In genomic region chr5:103560546-103560945, GRCm38 (mm10) we compare ENCODE assay signal across 24 mouse cellular contexts.
DNase-seq lines count a peak whose midpoint lies in the region; ATAC-seq lines count a peak whose summit lies in the region.
"Had no signal": no experiment of that assay in that cellular context is flagged by ENCODE, and none has a peak within 500 bp of the region (broad histone marks: within the 10 kb centered on the region; RNA-seq: fewer than 3 reads in every experiment).

No protein-coding gene starts in this region.

- ATAC-seq in kidney, embryonic 14.5 days (ENCODE audit: low FRiP score, low TSS enrichment), result no peak
- no peak for ATAC-seq in hindbrain, embryonic 16.5 days
- ATAC-seq: forebrain, embryonic 14.5 days had no signal

- H3K36me3 ChIP-seq in kidney, embryonic 14.5 days (ENCODE audit: control insufficient read depth, insufficient read depth, low read length), result peaks cover 85% of the 10 kb centered on the region
- H3K36me3 ChIP-seq in hindbrain, embryonic 16.5 days (ENCODE audit: control insufficient read depth, insufficient read depth, low read length), result no peaks in the 10 kb centered on the region

- WGBS in kidney, embryonic 14.5 days, result 89% methylated on average over 9 of the region's 9 CpGs
- WGBS in hindbrain, embryonic 16.5 days, result 96% methylated on average over 9 of the region's 9 CpGs

- H3K9ac ChIP-seq in kidney, embryonic 14.5 days (ENCODE audit: low read depth, low read length), result no peak overlapping the region
- no peak overlapping the region for H3K9ac ChIP-seq in hindbrain, embryonic 16.5 days (ENCODE audit: low read depth, low read length)
- H3K9ac ChIP-seq: embryonic facial prominence, embryonic 13.5 days; embryonic facial prominence, embryonic 15.5 days; forebrain, embryonic 12.5 days had no signal

- peak; percentile 20 for DNase-seq in kidney, adult 18-20 months
- no peak for DNase-seq in kidney, postnatal 4 days
- peak; percentile 54 to 56 for DNase-seq in kidney, adult 8-10 months
- peak; percentile 34 for DNase-seq in kidney, postnatal 14 days
- peak; percentile 25 to 63 for DNase-seq in kidney, postnatal 25 days
- no peak for DNase-seq in ovary, adult 18-20 months (ENCODE audit: low spot score)
- DNase-seq: adrenal gland, adult 2 months; adrenal gland, postnatal 10 days; adrenal gland, postnatal 25 days; cerebellum, adult 11 months; cerebellum, adult 18-20 months; cerebellum, adult 8-10 months; cerebellum, adult 9-11 months; cerebellum, postnatal 14 days; cerebellum, postnatal 36 days; embryo, embryonic 11 days had no signal

- no peak overlapping the region for H3K27ac ChIP-seq in kidney, embryonic 14.5 days (ENCODE audit: low read depth, low read length)
- no peak overlapping the region for H3K27ac ChIP-seq in hindbrain, embryonic 16.5 days (ENCODE audit: low read depth, low read length)
- H3K27ac ChIP-seq: embryonic facial prominence, embryonic 13.5 days; embryonic facial prominence, embryonic 15.5 days; forebrain, embryonic 10.5 days; forebrain, embryonic 12.5 days had no signal

- H3K4me1 ChIP-seq in kidney, embryonic 14.5 days (ENCODE audit: control insufficient read depth, insufficient read depth, low read length), result no peaks in the 10 kb centered on the region
- H3K4me1 ChIP-seq in hindbrain, embryonic 16.5 days (ENCODE audit: control insufficient read depth, insufficient read depth, low read depth, low read length), result no peaks in the 10 kb centered on the region
- H3K4me1 ChIP-seq: embryonic facial prominence, embryonic 13.5 days; embryonic facial prominence, embryonic 15.5 days; forebrain, embryonic 10.5 days; forebrain, embryonic 12.5 days had no signal

- no peaks in the 10 kb centered on the region for H3K9me3 ChIP-seq in kidney, embryonic 14.5 days (ENCODE audit: control insufficient read depth, low read length)
- H3K9me3 ChIP-seq in hindbrain, embryonic 16.5 days (ENCODE audit: control insufficient read depth, low read length), result no peaks in the 10 kb centered on the region
- H3K9me3 ChIP-seq: embryonic facial prominence, embryonic 13.5 days; embryonic facial prominence, embryonic 15.5 days; forebrain, embryonic 10.5 days; forebrain, embryonic 12.5 days had no signal

- no peak overlapping the region for H3K4me2 ChIP-seq in kidney, embryonic 14.5 days (replicated peaks; ENCODE audit: low read depth, low read length)
- no peak overlapping the region for H3K4me2 ChIP-seq in hindbrain, embryonic 16.5 days (ENCODE audit: low read length)
- H3K4me2 ChIP-seq: embryonic facial prominence, embryonic 13.5 days; embryonic facial prominence, embryonic 15.5 days; forebrain, embryonic 12.5 days had no signal

- H3K4me3 ChIP-seq in kidney, embryonic 14.5 days (ENCODE audit: low read length), result no peak overlapping the region
- H3K4me3 ChIP-seq in hindbrain, embryonic 16.5 days (ENCODE audit: low read length), result no peak overlapping the region
- H3K4me3 ChIP-seq: embryonic facial prominence, embryonic 13.5 days; embryonic facial prominence, embryonic 15.5 days; erythroblast, embryonic 14.5 days; forebrain, embryonic 10.5 days; forebrain, embryonic 12.5 days had no signal

- H3K27me3 ChIP-seq in kidney, embryonic 14.5 days (ENCODE audit: control insufficient read depth, insufficient read depth, low read length), result no peaks in the 10 kb centered on the region
- H3K27me3 ChIP-seq in hindbrain, embryonic 16.5 days (replicated peaks; ENCODE audit: control insufficient read depth, insufficient read depth, low read length), result no peaks in the 10 kb centered on the region
- H3K27me3 ChIP-seq: embryonic facial prominence, embryonic 13.5 days; embryonic facial prominence, embryonic 15.5 days; forebrain, embryonic 12.5 days had no signal

Comparison
In these comparisons a context has a peak if more than half of its experiments do, and no peak if none do; other contexts are left out.
1. DNase-seq: peak in kidney, adult 18-20 months (single experiment), kidney, adult 8-10 months (2 of 2), kidney, postnatal 14 days (single experiment) and kidney, postnatal 25 days (2 of 2); none in kidney, postnatal 4 days (0 of 2) and ovary, adult 18-20 months (single experiment).